Mouse (Mus musculus) ES-E14 (cell line): ENCODE results near the gene Cbln3.

Experiments used
- HCFC1 ChIP-seq: IDR thresholded peaks from 2 replicates; pipeline ENCODE4 v1.6.1; 2012; ENCODE audit warnings: low read length, inconsistent platforms, borderline replicate concordance; ENCODE audit not compliant: insufficient read depth
- MAFK ChIP-seq: IDR thresholded peaks from 2 replicates; pipeline ENCODE4 v1.6.1; 2014; ENCODE audit warnings: mild to moderate bottlenecking, low read depth, low read length, inconsistent platforms; ENCODE audit not compliant: insufficient read depth

- TF ChIP-seq HCFC1 (no peak), MAFK (no peak)
Observed at GRCm38 (mm10) chr14:55857588-55857987, 26.6 kb downstream of the Cbln3 start.
